Mouse (Mus musculus) hematopoietic stem cell, adult 5-6 weeks (primary cell): ENCODE results near the gene Sars. TPM values are rescaled to one million over a fixed set of nuclear protein-coding genes. Genes with fewer than 3 reads are reported as not detected.

Experiments
- ATAC-seq, 2 experiments: fragments of 125-278 bp in 1 of 2; replicated peaks in 1 of 2; 2 replicates each; pipeline ENCODE4 v1.8.0; 2016 to 2017; ENCODE audit warnings: inconsistent platforms in 2 of 2, mild to moderate bottlenecking in 2 of 2, moderate number of reproducible peaks in 2 of 2, low read depth in 1 of 2, moderate TSS enrichment in 1 of 2; ENCODE audit not compliant: low FRiP score in 2 of 2, poor library complexity in 2 of 2, severe bottlenecking in 2 of 2, insufficient read depth in 1 of 2, low TSS enrichment in 1 of 2
- total RNA-seq: library from RNA; stranded (forward); fragments of 172-1452, 232-1000 nt; gene quantifications from 2 replicates; pipeline ENCODE4 v1.2.3, GENCODE M21; 2017

Gene Sars
- 216 and 455 TPM in 2 replicates for total RNA-seq

GRCm38 (mm10) chr3:108444698-108445365, at the start of gene Sars:
TSS of gene Sars (minus strand) at chr3:108445209.
- ATAC-seq: peak; percentile 91 to 96

DNA sequence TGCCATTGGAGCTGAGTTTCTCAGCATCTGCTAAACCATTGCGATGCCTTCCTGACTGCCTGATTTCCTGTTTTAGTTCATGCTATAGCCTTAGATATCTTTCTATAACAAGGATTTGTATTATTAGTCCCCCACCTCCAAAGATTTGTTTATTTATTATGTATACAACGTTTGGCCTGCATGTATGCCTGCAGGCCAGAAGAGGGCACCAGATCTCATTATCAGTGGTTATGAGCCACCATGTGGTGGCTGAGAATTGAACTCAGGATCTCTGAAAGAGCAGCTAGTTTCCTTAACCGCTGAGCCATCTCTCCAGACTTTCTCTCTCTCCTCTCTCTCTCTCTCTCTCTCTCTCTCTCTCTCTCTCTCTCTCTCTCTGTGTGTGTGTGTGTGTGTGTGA, 45.0 kb upstream of the Sars start:
- no peak for ATAC-seq

DNA sequence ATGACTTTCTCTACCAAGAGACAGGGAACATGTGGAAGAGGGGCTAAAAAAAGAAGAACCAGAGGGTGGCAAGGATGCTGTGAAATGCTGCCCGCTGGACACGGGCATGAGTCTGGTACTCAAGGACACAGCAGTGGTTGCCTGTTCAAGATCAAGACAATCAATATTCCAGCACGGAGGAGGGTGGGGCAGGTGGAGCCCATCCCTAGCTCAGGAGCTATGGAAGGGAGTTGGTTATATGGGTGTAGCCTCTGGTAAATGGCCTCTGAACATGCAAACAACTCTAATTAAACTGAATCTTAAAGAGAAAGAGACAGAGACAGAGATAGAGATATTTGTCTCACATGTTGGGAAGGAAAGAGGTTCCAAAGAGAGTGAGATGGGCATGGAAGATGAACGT, 39.7 kb upstream of the Sars start:
- no peak for ATAC-seq

- ATAC-seq: no peak
Observed at GRCm38 (mm10) chr3:108478800-108479199, 33.8 kb upstream of the Sars start.

- ATAC-seq: no peak
Observed at GRCm38 (mm10) chr3:108476761-108477619, 32.0 kb upstream of the Sars start.

DNA sequence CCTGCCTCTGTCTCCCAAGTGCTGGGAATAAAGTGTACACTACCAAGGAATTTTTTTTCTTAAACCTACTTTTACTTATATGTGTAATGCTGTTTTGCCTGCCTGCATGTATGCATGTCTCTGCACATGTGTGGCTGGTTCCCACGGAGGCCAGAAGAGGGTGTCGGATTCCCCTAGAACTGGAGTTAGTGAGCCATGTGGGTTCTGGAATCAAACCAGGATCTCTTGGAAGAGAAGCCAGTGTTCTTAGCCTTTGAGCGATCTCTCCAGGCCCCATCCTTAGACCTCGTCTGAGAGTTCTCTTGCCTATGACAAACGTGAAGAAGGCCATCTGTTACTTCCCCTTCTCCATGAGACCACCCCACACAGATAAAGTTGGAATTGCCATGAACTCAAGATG, 30.5 kb upstream of the Sars start:
- no peak for ATAC-seq

DNA sequence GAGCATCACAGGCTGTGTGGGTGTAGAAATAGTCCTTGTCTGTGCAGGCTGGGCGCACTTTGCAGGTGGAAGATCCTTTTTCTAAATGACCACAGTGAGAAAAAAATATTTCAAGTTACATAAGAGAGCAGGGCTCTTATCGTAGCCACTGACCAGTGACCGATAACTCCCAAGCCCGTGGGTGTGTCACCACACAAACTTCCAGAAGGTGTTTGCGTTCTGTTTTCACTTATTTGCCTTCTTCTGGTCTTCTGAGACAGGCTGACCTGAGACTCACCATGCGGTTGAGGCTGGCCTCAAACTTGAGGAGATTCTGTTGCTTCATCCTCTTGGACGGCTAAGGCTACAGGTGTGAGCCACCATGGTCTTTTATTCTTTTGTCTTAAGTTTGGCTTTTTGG, 30.0 kb upstream of the Sars start:
- ATAC-seq: no peak

- peak in 1 of 2 experiments; percentile 26; a peak in 1 of 4 replicates for ATAC-seq
Observed at GRCm38 (mm10) chr3:108467760-108468159, 22.8 kb upstream of the Sars start.

- peak; percentile 5 to 54; a peak in 1 of 4 replicates for ATAC-seq
Observed at GRCm38 (mm10) chr3:108466425-108466824, 21.4 kb upstream of the Sars start.

GRCm38 (mm10) chr3:108458866-108459265, 13.9 kb upstream of the Sars start:
- ATAC-seq: peak; percentile 27 to 44; a peak in 2 of 4 replicates

GRCm38 (mm10) chr3:108458380-108458779, 13.4 kb upstream of the Sars start:
- ATAC-seq: peak in 1 of 2 experiments; percentile 52; a peak in 2 of 4 replicates

DNA sequence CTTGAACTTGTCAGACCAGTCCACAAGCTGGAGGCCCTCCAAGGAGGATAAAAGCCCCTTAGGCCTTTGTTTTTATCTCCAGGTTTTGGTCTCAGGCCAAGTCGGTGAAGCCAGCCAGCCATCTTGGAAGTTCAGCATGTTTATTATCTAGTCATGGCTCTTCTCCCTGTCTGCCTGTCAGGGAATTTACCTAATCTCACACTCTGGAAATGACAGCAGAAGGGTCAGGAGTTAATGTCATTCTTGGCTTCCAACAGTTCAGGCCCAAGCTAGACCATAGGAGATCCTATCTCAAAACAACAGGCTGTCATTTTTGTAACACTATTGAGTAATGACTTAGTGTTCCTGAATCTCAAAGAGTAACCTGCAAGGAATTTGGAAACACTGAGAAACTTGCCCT, 9.2 kb upstream of the Sars start:
- ATAC-seq: no peak

DNA sequence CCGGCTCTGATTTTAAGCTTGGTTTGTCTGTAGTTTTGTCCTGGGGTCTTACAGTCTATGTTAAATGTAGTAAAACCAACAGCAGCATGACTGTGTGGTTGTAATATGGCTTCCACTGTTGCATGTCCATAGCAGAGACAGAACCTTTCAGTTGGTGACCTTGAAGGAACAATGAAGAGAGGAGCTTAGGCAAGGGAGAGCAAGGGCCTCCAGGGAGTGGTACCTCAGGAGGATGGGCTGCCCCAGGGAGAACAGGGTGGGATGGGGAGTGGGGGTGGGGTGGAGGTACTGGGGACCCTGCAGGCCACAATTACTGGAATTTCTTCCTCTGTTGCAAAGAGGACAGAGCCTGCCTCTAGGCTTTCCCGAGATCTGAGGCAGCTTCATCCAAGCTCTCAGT, 7.0 kb upstream of the Sars start:
- ATAC-seq: no peak

- ATAC-seq: no peak
Observed at GRCm38 (mm10) chr3:108445366-108445705, 327 bp upstream of the Sars start.

DNA sequence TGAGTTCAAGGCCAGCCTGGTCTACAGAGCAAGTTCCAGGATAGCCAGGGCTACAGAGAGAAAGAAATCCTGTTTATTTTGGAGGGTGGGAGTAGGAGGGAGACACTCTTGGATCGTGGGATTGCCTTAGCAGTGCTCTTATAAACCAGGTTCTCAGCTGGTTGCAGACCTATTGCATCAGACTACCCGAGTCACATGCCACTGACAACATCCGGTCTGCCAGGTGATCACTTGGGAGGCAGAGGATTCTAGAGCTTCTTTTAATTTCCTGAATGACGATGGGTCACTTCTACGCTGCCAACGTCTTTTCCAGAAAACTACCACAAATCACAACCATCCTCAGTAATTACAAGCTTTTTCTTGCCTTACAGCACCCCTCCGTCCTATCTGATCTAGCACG, 980 bp downstream of the Sars start:
- ATAC-seq: peak in 1 of 2 experiments; percentile 56; a peak in 1 of 4 replicates

- ATAC-seq: no peak
Observed at GRCm38 (mm10) chr3:108436380-108436714, 8.7 kb downstream of the Sars start.

DNA sequence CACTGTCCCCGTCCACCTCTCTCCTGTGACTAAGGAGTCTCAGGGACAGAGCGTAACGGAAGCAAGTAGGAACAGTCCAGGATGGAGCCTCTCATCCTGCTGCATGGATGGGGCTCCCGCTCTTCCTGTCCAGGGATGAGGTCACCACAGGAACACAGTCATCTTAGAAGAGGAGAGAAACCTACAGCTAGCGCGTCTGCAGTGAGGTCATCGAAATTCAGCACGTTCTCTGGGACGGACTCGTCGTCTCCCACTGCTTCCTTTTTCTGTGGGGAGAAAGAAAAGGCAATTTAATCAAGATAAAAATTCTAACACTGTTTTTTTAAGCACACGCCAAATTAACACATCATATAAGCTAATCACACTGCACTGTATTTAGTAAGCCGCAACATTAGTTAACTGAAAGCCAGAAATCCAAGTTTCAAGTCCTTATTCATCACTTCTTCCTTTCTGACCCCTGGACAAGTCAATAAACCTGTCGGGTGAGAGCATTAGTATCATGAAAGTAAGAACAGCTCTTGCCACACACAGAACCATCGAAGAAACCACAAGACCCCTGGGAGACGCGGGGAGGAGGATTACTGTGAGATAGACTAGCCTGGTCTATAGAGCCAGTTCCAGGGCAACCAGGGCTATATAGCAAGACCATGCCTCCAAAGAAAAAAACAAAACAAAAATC, 9.2 kb downstream of the Sars start:
- ATAC-seq: no peak

DNA sequence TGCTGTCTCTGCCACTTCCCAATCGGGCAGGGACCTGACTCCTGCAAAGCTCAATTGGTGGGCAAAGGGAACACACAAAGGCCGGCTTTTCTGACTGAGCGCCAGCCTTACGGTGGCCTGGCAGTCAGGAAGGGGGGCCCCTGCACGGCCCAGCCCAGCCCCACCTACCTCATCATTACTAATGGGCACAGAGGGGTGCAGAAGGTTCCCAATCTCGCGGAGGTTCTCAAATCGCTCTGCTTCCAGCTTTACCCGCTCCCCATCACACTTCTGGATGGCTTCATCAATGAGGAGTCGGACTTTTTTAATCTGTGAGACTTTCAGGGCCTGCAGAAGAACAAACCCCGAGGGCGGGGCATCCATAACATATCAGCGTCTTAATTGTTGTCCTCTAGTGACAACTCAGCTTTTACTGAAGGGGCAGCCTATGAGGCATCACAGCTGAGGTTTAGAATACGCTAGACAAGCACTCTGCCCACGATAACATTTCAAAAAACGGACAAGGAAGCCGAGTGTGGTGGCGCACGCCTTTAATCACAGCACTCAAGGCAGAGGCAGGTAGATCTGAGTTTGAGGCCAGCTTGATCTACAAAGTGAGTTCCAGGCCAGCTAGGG, 11.0 kb downstream of the Sars start:
- no peak for ATAC-seq
